Mouse (Mus musculus) midbrain, embryonic 15.5 days (tissue): ENCODE measurements around the gene Serpina3f. TPM values are rescaled to one million over a fixed set of nuclear protein-coding genes. Genes with fewer than 3 reads are reported as not detected.

Source experiments
- ATAC-seq: fragments of 200-750 bp; cut with Nextera tagmentation; replicated peaks from 2 replicates; pipeline ENCODE4 v1.8.0; 2017; ENCODE audit warnings: moderate TSS enrichment
- H3K27ac ChIP-seq: fragments of 300-500 bp; sonication (generic); 2 replicates; pipeline ENCODE4 v1.5.1; 2015; ENCODE audit warnings: mild to moderate bottlenecking, inconsistent platforms
- H3K27me3 ChIP-seq: fragments of 300-500 bp; sonication (generic); replicated peaks from 2 replicates; pipeline ENCODE4 v1.6.1; 2015; ENCODE audit warnings: inconsistent platforms
- H3K36me3 ChIP-seq: fragments of 300-500 bp; sonication (generic); replicated peaks from 2 replicates; pipeline ENCODE4 v1.6.1; 2015; ENCODE audit warnings: inconsistent platforms
- H3K4me1 ChIP-seq: fragments of 300-500 bp; sonication (generic); 2 replicates; pipeline ENCODE4 v1.6.1; 2015; ENCODE audit warnings: inconsistent platforms
- H3K4me2 ChIP-seq: fragments of 300-500 bp; sonication (generic); 2 replicates; pipeline ENCODE4 v1.6.1; 2015; ENCODE audit warnings: inconsistent platforms, mild to moderate bottlenecking, moderate library complexity
- H3K4me3 ChIP-seq: fragments of 300-500 bp; sonication (generic); 2 replicates; pipeline ENCODE4 v1.5.1; 2015; ENCODE audit warnings: mild to moderate bottlenecking, inconsistent platforms
- H3K9ac ChIP-seq: fragments of 300-500 bp; sonication (generic); 2 replicates; pipeline ENCODE4 v1.6.1; 2015; ENCODE audit warnings: mild to moderate bottlenecking, inconsistent platforms
- H3K9me3 ChIP-seq: fragments of 300-500 bp; sonication (generic); 2 replicates; pipeline ENCODE4 v1.6.1; 2016; ENCODE audit warnings: inconsistent platforms
- WGBS: fragments of 180-500 bp; shearing (Covaris S2); methylation state at CpG from one replicate; pipeline ENCODE4 v1.1.7; 2015; ENCODE audit warnings: mixed read lengths; 5-methylcytosine and 5-hydroxymethylcytosine counted together
- polyA plus RNA-seq: library from polyadenylated mRNA; unstranded; fragments of >200 nt; fragmentation: Nextera tagmentation; extraction: Ambion mirVana; gene quantifications from 2 replicates; pipeline ENCODE4 v1.2.1, GENCODE M21; 2015

Serpina3f gene
- polyA plus RNA-seq, 1 experiment from 2014 or later: 0.26 TPM

DNA sequence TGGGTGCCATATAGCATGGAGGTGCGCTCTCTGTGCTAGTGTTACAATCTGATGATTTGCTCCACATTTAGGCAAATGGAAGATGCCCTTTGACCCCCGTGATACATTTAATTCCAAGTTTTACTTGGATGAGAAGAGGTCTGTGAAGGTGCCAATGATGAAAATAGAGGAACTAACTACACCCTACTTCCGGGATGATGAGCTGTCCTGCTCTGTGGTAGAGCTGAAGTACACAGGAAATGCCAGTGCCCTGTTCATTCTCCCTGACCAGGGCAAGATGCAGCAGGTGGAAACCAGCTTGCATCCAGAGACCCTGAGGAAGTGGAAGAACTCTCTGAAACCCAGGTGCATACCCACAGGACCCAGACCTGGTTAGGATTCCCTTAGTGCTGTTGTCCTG, 52.0 kb downstream of the Serpina3f start:
- H3K9ac ChIP-seq: no peak overlapping the region
- WGBS: 82% methylated on average over 3 of the region's 3 CpGs
- no peaks in the 10 kb centered on the region for H3K27me3 ChIP-seq
- no peaks in the 10 kb centered on the region for H3K36me3 ChIP-seq
- ATAC-seq: no peak
- no peak overlapping the region for H3K4me2 ChIP-seq
- H3K27ac ChIP-seq: no peak overlapping the region
- H3K9me3 ChIP-seq: no peaks in the 10 kb centered on the region
- no peaks in the 10 kb centered on the region for H3K4me1 ChIP-seq
- H3K4me3 ChIP-seq: no peak overlapping the region

Other genes starting within 250 kb of the Serpina3f start
- gene Serpina11, start 224.6 kb upstream of the Serpina3f start, polyA plus RNA-seq: not detected in 2 replicates
- 0.05 TPM in 1 of 2 replicates, not detected in the other for gene Serpina9, start 200.8 kb upstream of the Serpina3f start, polyA plus RNA-seq
- gene Serpina12, start 170.1 kb upstream of the Serpina3f start, polyA plus RNA-seq: not detected in 2 replicates
- not detected in 2 replicates for gene Serpina5, start 113.4 kb upstream of the Serpina3f start, polyA plus RNA-seq
- gene Serpina3a, start 101.8 kb upstream of the Serpina3f start, polyA plus RNA-seq: not detected in 2 replicates
- not detected in 2 replicates for gene Serpina3b, start 86.5 kb upstream of the Serpina3f start, polyA plus RNA-seq
- gene Serpina3c, start 60.7 kb upstream of the Serpina3f start, polyA plus RNA-seq: not detected in 2 replicates
- 0.56 and 0.80 TPM in 2 replicates for gene Serpina3g, start 21.7 kb downstream of the Serpina3f start, polyA plus RNA-seq
- gene Serpina3i, start 48.6 kb downstream of the Serpina3f start, polyA plus RNA-seq: 0.08 TPM in 1 of 2 replicates, not detected in the other
- gene Serpina3j, start 100.0 kb downstream of the Serpina3f start, polyA plus RNA-seq: not detected in 2 replicates
- not detected in 2 replicates for gene Serpina3k, start 123.9 kb downstream of the Serpina3f start, polyA plus RNA-seq
- gene Serpina3m, start 123.9 kb downstream of the Serpina3f start, polyA plus RNA-seq: not detected in 2 replicates
- 0.44 and 0.47 TPM in 2 replicates for gene Serpina3n, start 192.2 kb downstream of the Serpina3f start, polyA plus RNA-seq